Mouse (Mus musculus) kidney, adult 2 months (tissue): ENCODE data around the gene Adm2. TPM values are rescaled to one million over a fixed set of nuclear protein-coding genes. Genes with fewer than 3 reads are reported as not detected.
A peak's percentile ranks its signal among the peaks of the same experiment; 100 is the strongest.

Experiments
- DNase-seq: peaks from one replicate; pipeline ENCODE4 v3.0.0; 2021
- H3K27ac ChIP-seq: fragments of 200-500 bp; 2 replicates; pipeline ENCODE4 v1.5.1; 2012; ENCODE audit warnings: low read depth, low read length, control low read depth, inconsistent platforms; ENCODE audit not compliant: insufficient read depth
- H3K27me3 ChIP-seq: fragments of 200-500 bp; replicated peaks from 2 replicates; pipeline ENCODE4 v1.6.1; 2012; ENCODE audit warnings: mild to moderate bottlenecking, moderate library complexity, low read length, inconsistent platforms; ENCODE audit not compliant: control insufficient read depth, insufficient read depth
- H3K36me3 ChIP-seq: fragments of 200-500 bp; 2 replicates; pipeline ENCODE4 v1.6.1; 2012; ENCODE audit warnings: mild to moderate bottlenecking, moderate library complexity, low read length, inconsistent platforms; ENCODE audit not compliant: control insufficient read depth, insufficient read depth
- H3K4me1 ChIP-seq: fragments of 200-500 bp; 2 replicates; pipeline ENCODE4 v1.6.1; 2011; ENCODE audit warnings: low read length; ENCODE audit not compliant: control insufficient read depth, insufficient read depth
- H3K4me3 ChIP-seq: fragments of 200-500 bp; 2 replicates; pipeline ENCODE4 v1.5.1; 2011; ENCODE audit warnings: mild to moderate bottlenecking, low read depth, low read length, control low read depth; ENCODE audit not compliant: insufficient read depth
- CTCF ChIP-seq: fragments of 200-500 bp; conservative IDR thresholded peaks from 2 replicates; pipeline ENCODE4 v1.5.1; 2011; ENCODE audit warnings: low read depth, mild to moderate bottlenecking, control low read depth, low read length, moderate library complexity, mixed read lengths; ENCODE audit not compliant: insufficient read depth, insufficient read length
- POLR2A ChIP-seq: fragments of 200-500 bp; IDR thresholded peaks from one replicate; pipeline ENCODE4 v1.6.1; 2011; ENCODE audit warnings: low read depth, low read length, control low read depth
- WGBS: fragments of 180-500 bp; shearing (Covaris S2); methylation state at CpG from one replicate; pipeline ENCODE4 v1.1.7; 2018; 5-methylcytosine and 5-hydroxymethylcytosine counted together
- polyA plus RNA-seq: library from polyadenylated mRNA; depleted of rRNA; stranded (reverse); fragments of >200 nt; gene quantifications from 2 replicates; pipeline ENCODE4 v1.2.3, GENCODE M21; 2012

Gene Adm2
- polyA plus RNA-seq, 1 experiment, result 12.1 TPM

GRCm38 (mm10) chr15:89340136-89340535, 17.6 kb downstream of the Adm2 start:
- no peak for TF ChIP-seq CTCF
- TF ChIP-seq POLR2A, result no peak
- no peak for DNase-seq
- 59% methylated on average over 3 of the region's 3 CpGs for WGBS
- H3K4me3 ChIP-seq, result no peak overlapping the region
- H3K4me1 ChIP-seq, result no peaks in the 10 kb centered on the region; the same call in 1 of the 2 replicates
- H3K36me3 ChIP-seq, result peaks cover 11% of the 10 kb centered on the region; the same call in 1 of the 2 replicates
- no peak overlapping the region for H3K27ac ChIP-seq
- no peaks in the 10 kb centered on the region for H3K27me3 ChIP-seq

GRCm38 (mm10) chr15:89341678-89342077, 19.2 kb downstream of the Adm2 start:
- Histone ChIP-seq H3K36me3 (peaks cover 3% of the 10 kb centered on the region; the same call in 1 of the 2 replicates), H3K4me3 (no peak overlapping the region), H3K27ac (no peak overlapping the region), H3K27me3 (no peaks in the 10 kb centered on the region), H3K4me1 (no peaks in the 10 kb centered on the region; the same call in 1 of the 2 replicates)
- no peak for TF ChIP-seq POLR2A
- TF ChIP-seq CTCF, result no peak
- WGBS, result 42% methylated on average over 1 of the region's 1 CpGs
- no peak for DNase-seq

GRCm38 (mm10) chr15:89343325-89343724, 20.8 kb downstream of the Adm2 start:
- 72% methylated on average over 3 of the region's 3 CpGs for WGBS
- DNase-seq, result peak; percentile 20
- H3K27ac ChIP-seq, result no peak overlapping the region
- H3K36me3 ChIP-seq, result no peaks in the 10 kb centered on the region
- no peak for TF ChIP-seq POLR2A
- 0 out of 2 replicates have a peak, but pooled peaks have one; percentile 11 for TF ChIP-seq CTCF
- H3K27me3 ChIP-seq, result no peaks in the 10 kb centered on the region
- H3K4me3 ChIP-seq, result no peak overlapping the region
- H3K4me1 ChIP-seq, result no peaks in the 10 kb centered on the region

GRCm38 (mm10) chr15:89350447-89350846, 27.9 kb downstream of the Adm2 start:
- WGBS, result 70% methylated on average over 5 of the region's 5 CpGs
- DNase-seq, result peak; percentile 42
- peak overlapping the region; percentile 7; the same call in 1 of the 2 replicates for H3K27ac ChIP-seq
- TF ChIP-seq POLR2A (no peak), CTCF (no peak)
- no peaks in the 10 kb centered on the region for H3K27me3 ChIP-seq
- H3K36me3 ChIP-seq, result peaks cover 3% of the 10 kb centered on the region; the same call in 1 of the 2 replicates
- H3K4me1 ChIP-seq, result peaks cover 7% of the 10 kb centered on the region; the same call in 1 of the 2 replicates
- no peak overlapping the region for H3K4me3 ChIP-seq

GRCm38 (mm10) chr15:89351302-89351701, 28.8 kb downstream of the Adm2 start:
- Histone ChIP-seq H3K4me1 (peaks cover 7% of the 10 kb centered on the region; the same call in 1 of the 2 replicates), H3K27me3 (no peaks in the 10 kb centered on the region), H3K36me3 (peaks cover 3% of the 10 kb centered on the region; the same call in 1 of the 2 replicates), H3K27ac (no peak overlapping the region), H3K4me3 (no peak overlapping the region)
- TF ChIP-seq POLR2A (no peak), CTCF (no peak)
- 88% methylated on average over 15 of the region's 15 CpGs for WGBS
- DNase-seq, result no peak

GRCm38 (mm10) chr15:89352054-89352453, 29.5 kb downstream of the Adm2 start:
- no peak for DNase-seq
- Histone ChIP-seq H3K27me3 (no peaks in the 10 kb centered on the region), H3K27ac (no peak overlapping the region), H3K4me1 (peaks cover 7% of the 10 kb centered on the region; the same call in 1 of the 2 replicates), H3K36me3 (peaks cover 3% of the 10 kb centered on the region; the same call in 1 of the 2 replicates), H3K4me3 (no peak overlapping the region)
- TF ChIP-seq CTCF (no peak), POLR2A (no peak)
- WGBS, result 94% methylated on average over 14 of the region's 14 CpGs

- no peak for DNase-seq
- H3K4me1 ChIP-seq, result peaks cover 7% of the 10 kb centered on the region; the same call in 1 of the 2 replicates
- no peak overlapping the region for H3K27ac ChIP-seq
- no peaks in the 10 kb centered on the region for H3K27me3 ChIP-seq
- 96% methylated on average over 12 of the region's 12 CpGs for WGBS
- H3K36me3 ChIP-seq, result peaks cover 3% of the 10 kb centered on the region; the same call in 1 of the 2 replicates
- no peak overlapping the region for H3K4me3 ChIP-seq
- no peak for TF ChIP-seq CTCF
- TF ChIP-seq POLR2A, result no peak
Measured at GRCm38 (mm10) chr15:89352795-89353194, 30.3 kb downstream of the Adm2 start.
